In the genomic region with DNA sequence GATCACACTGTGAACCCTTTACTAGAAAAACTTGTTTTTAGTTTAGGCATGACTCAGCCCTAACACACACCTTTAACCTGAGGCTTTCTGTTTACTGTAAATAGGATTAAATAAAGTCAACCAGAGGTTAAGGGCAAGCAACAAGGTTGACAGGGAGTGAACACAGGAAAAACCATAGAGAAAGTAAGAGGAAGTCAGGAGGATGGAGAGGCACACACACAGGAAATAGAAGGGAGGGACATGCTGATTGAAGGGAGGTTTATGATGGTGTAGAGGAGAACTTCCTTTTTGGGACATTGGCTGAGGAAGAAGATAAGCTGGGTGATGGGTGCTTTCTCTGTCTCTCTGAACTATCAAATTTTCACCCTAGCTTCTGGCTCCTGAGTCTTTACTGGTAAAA, we compare ENCODE assay signal across 28 mouse cellular contexts. TPM values are rescaled to one million over a fixed set of nuclear protein-coding genes. Genes with fewer than 3 reads are reported as not detected.
DNase-seq lines count a peak whose midpoint lies in the region; ATAC-seq and TF ChIP-seq lines count a peak whose summit lies in the region.
"Had no signal": no experiment of that assay in that cellular context is flagged by ENCODE, and none has a peak within 500 bp of the region (broad histone marks: within the 10 kb centered on the region; RNA-seq: fewer than 3 reads in every experiment).

No protein-coding gene starts in this region.

- H3K4me2 ChIP-seq in kidney, embryonic 14.5 days (replicated peaks; ENCODE audit: low read depth, low read length) = no peak overlapping the region
- H3K4me2 ChIP-seq: embryonic facial prominence, embryonic 15.5 days; heart, embryonic 13.5 days; hindbrain, embryonic 13.5 days; intestine, embryonic 15.5 days; limb, embryonic 13.5 days; liver, embryonic 13.5 days; neural tube, embryonic 13.5 days had no signal

- TF ChIP-seq POLR2A in cerebellum, adult 2 months (IDR thresholded peaks at IDR 0.05; ENCODE audit: borderline replicate concordance, insufficient read depth, low read length) = no peak

- DNase-seq in kidney, adult 9 months = peak; percentile 3
- no peak for DNase-seq in cerebellum, adult 2 months
- DNase-seq in lung, postnatal 10 days = no peak
- DNase-seq in adrenal gland, adult 18-20 months (ENCODE audit: low spot score in 2 of 2) = no peak
- DNase-seq in layer of hippocampus, adult 9-10 months (ENCODE audit: low spot score) = no peak
- DNase-seq: adrenal gland, postnatal 14 days; cerebellum, adult 8-10 months; cerebellum, postnatal 36 days; heart, adult 18-20 months; heart, postnatal 14 days; kidney, adult 8-10 months; kidney, postnatal 25 days; liver, embryonic 13.5 days; lung, adult 2 months; midbrain, embryonic 14.5 days; thymus, postnatal 14 days had no signal

- H3K4me3 ChIP-seq in kidney, embryonic 14.5 days (ENCODE audit: low read length) = no peak overlapping the region
- H3K4me3 ChIP-seq in cerebellum, adult 2 months (replicated peaks; ENCODE audit: insufficient read depth, low read depth, low read length) = no peak overlapping the region
- H3K4me3 ChIP-seq: embryonic facial prominence, embryonic 15.5 days; heart, embryonic 13.5 days; hindbrain, embryonic 13.5 days; intestine, embryonic 15.5 days; layer of hippocampus, adult 2 months; limb, embryonic 13.5 days; liver, embryonic 13.5 days; neural tube, embryonic 13.5 days had no signal

- H3K27ac ChIP-seq in kidney, embryonic 14.5 days (ENCODE audit: low read depth, low read length) = no peak overlapping the region
- no peak overlapping the region for H3K27ac ChIP-seq in cerebellum, adult 2 months (ENCODE audit: insufficient read depth, low read length)
- H3K27ac ChIP-seq: embryonic facial prominence, embryonic 15.5 days; heart, embryonic 13.5 days; hindbrain, embryonic 13.5 days; intestine, embryonic 15.5 days; layer of hippocampus, adult 2 months; limb, embryonic 13.5 days; liver, embryonic 13.5 days; neural tube, embryonic 13.5 days had no signal

- no peaks in the 10 kb centered on the region for H3K27me3 ChIP-seq in kidney, embryonic 14.5 days (ENCODE audit: control insufficient read depth, insufficient read depth, low read length)
- no peaks in the 10 kb centered on the region for H3K27me3 ChIP-seq in cerebellum, adult 2 months (ENCODE audit: control insufficient read depth, insufficient read depth, low read length)
- H3K27me3 ChIP-seq: embryonic facial prominence, embryonic 15.5 days; heart, embryonic 13.5 days; hindbrain, embryonic 13.5 days; intestine, embryonic 15.5 days; limb, embryonic 13.5 days; liver, embryonic 13.5 days; neural tube, embryonic 13.5 days had no signal

- no peak for ATAC-seq in kidney, embryonic 14.5 days (ENCODE audit: low FRiP score, low TSS enrichment)
- peak; percentile 73 for ATAC-seq in common myeloid progenitor, adult 5-6 weeks (replicated peaks; ENCODE audit: low read depth, poor library complexity, severe bottlenecking)
- peak; percentile 70 for ATAC-seq in megakaryocyte progenitor cell, adult 5-6 weeks (replicated peaks; ENCODE audit: poor library complexity)
- ATAC-seq: forebrain, embryonic 14.5 days; intestine, embryonic 15.5 days had no signal

- peaks cover 91% of the 10 kb centered on the region for H3K36me3 ChIP-seq in kidney, embryonic 14.5 days (ENCODE audit: control insufficient read depth, insufficient read depth, low read length)

- H3K9ac ChIP-seq in kidney, embryonic 14.5 days (ENCODE audit: low read depth, low read length) = no peak overlapping the region
- H3K9ac ChIP-seq: embryonic facial prominence, embryonic 15.5 days; heart, embryonic 13.5 days; hindbrain, embryonic 13.5 days; intestine, embryonic 15.5 days; limb, embryonic 13.5 days; liver, embryonic 13.5 days; neural tube, embryonic 13.5 days had no signal

- TF ChIP-seq CTCF in cerebellum, adult 2 months (IDR thresholded peaks at IDR 0.05; ENCODE audit: borderline replicate concordance, insufficient read depth, low read depth, low read length) = no peak

- H3K4me1 ChIP-seq in kidney, embryonic 14.5 days (ENCODE audit: control insufficient read depth, insufficient read depth, low read length) = no peaks in the 10 kb centered on the region
- H3K4me1 ChIP-seq in cerebellum, adult 2 months (ENCODE audit: control insufficient read depth, insufficient read depth, low read length) = no peaks in the 10 kb centered on the region
- H3K4me1 ChIP-seq: embryonic facial prominence, embryonic 15.5 days; heart, embryonic 13.5 days; hindbrain, embryonic 13.5 days; intestine, embryonic 15.5 days; limb, embryonic 13.5 days; liver, embryonic 13.5 days; neural tube, embryonic 13.5 days had no signal

- H3K9me3 ChIP-seq in kidney, embryonic 14.5 days (ENCODE audit: control insufficient read depth, low read length) = no peaks in the 10 kb centered on the region
- H3K9me3 ChIP-seq: embryonic facial prominence, embryonic 15.5 days; heart, embryonic 13.5 days; hindbrain, embryonic 13.5 days; intestine, embryonic 15.5 days; limb, embryonic 13.5 days; liver, embryonic 13.5 days; neural tube, embryonic 13.5 days had no signal

RNA-seq across cellular contexts. Expression of gene Hmmr, which starts 14.9 kb away (rescaled TPM):
- polyA plus RNA-seq in kidney, embryonic 14.5 days (2014; fragmentation: Nextera tagmentation; extraction: Ambion mirVana) = 55.6 and 56.6 TPM in 2 replicates
- 93.3 and 111 TPM in 2 replicates for total RNA-seq in common myeloid progenitor, adult 5-6 weeks (2017)
- 76.6 and 78.8 TPM in 2 replicates for total RNA-seq in megakaryocyte progenitor cell, adult 5-6 weeks (2015)
- total RNA-seq in megakaryocyte progenitor cell, adult 5-6 weeks (2017) = 83.6 and 88.2 TPM in 2 replicates
- polyA plus RNA-seq in cerebellum, adult 2 months (2012; rRNA removed) = 0.08 and 0.13 TPM in 2 replicates
- under 1 TPM; 0.58 to 0.60 TPM for total RNA-seq in adrenal gland, adult 18-20 months (2021)
- total RNA-seq: gastrocnemius, adult 8-10 months had no signal

RNA-seq across cellular contexts. Expression of gene Nudcd2, which starts 15.1 kb away (rescaled TPM):
- polyA plus RNA-seq in kidney, embryonic 14.5 days (2014; fragmentation: Nextera tagmentation; extraction: Ambion mirVana) = 204 and 255 TPM in 2 replicates
- total RNA-seq in common myeloid progenitor, adult 5-6 weeks (2017) = 173 and 217 TPM in 2 replicates
- 122 and 135 TPM in 2 replicates for total RNA-seq in megakaryocyte progenitor cell, adult 5-6 weeks (2015)
- 201 and 209 TPM in 2 replicates for total RNA-seq in megakaryocyte progenitor cell, adult 5-6 weeks (2017)
- polyA plus RNA-seq in cerebellum, adult 2 months (2012; rRNA removed) = 22.2 and 22.9 TPM in 2 replicates
- total RNA-seq in adrenal gland, adult 18-20 months (2021) = 10 to 100 TPM; 23.1 to 29.9 TPM

RNA-seq across cellular contexts. Expression of gene Mat2b, which starts 23.3 kb away (rescaled TPM):
- polyA plus RNA-seq in kidney, embryonic 14.5 days (2014; fragmentation: Nextera tagmentation; extraction: Ambion mirVana) = 94.7 and 104 TPM in 2 replicates
- 112 and 124 TPM in 2 replicates for total RNA-seq in common myeloid progenitor, adult 5-6 weeks (2017)
- 98.1 and 103 TPM in 2 replicates for total RNA-seq in megakaryocyte progenitor cell, adult 5-6 weeks (2015)
- total RNA-seq in megakaryocyte progenitor cell, adult 5-6 weeks (2017) = 130 and 141 TPM in 2 replicates
- 109 and 124 TPM in 2 replicates for polyA plus RNA-seq in cerebellum, adult 2 months (2012; rRNA removed)
- total RNA-seq in adrenal gland, adult 18-20 months (2021) = 10 to 100 TPM; 65.5 to 68.3 TPM

RNA-seq across cellular contexts. Expression of gene Ccng1, which starts 36.8 kb away (rescaled TPM):
- 24.7 and 35.2 TPM in 2 replicates for polyA plus RNA-seq in kidney, embryonic 14.5 days (2014; fragmentation: Nextera tagmentation; extraction: Ambion mirVana)
- 71.8 and 83.1 TPM in 2 replicates for total RNA-seq in common myeloid progenitor, adult 5-6 weeks (2017)
- 81.6 and 91.3 TPM in 2 replicates for total RNA-seq in megakaryocyte progenitor cell, adult 5-6 weeks (2015)
- 53.9 and 61.4 TPM in 2 replicates for total RNA-seq in megakaryocyte progenitor cell, adult 5-6 weeks (2017)
- 26.8 and 27.8 TPM in 2 replicates for polyA plus RNA-seq in cerebellum, adult 2 months (2012; rRNA removed)
- 10 to 100 TPM; 77.7 to 88.9 TPM for total RNA-seq in adrenal gland, adult 18-20 months (2021)

Comparison
In these comparisons a context has a peak if more than half of its experiments do, and no peak if none do; other contexts are left out.
1. RNA of gene Hmmr, which starts 14.9 kb away (total RNA-seq): 93.3 to 111 TPM in common myeloid progenitor, adult 5-6 weeks and 76.6 to 88.2 TPM in megakaryocyte progenitor cell, adult 5-6 weeks; 0.58 to 0.60 TPM in adrenal gland, adult 18-20 months; every median in the first group is over 10 times any median in the second.